Comparison of ENCODE assay signal across 10 mouse cellular contexts in genomic region chr1:92914239-92914638, GRCm38 (mm10). TPM values are rescaled to one million over a fixed set of nuclear protein-coding genes. Genes with fewer than 3 reads are reported as not detected.
"Had no signal": no experiment of that assay in that cellular context is flagged by ENCODE, and none has a peak within 500 bp of the region (broad histone marks: within the 10 kb centered on the region; RNA-seq: fewer than 3 reads in every experiment).

No protein-coding gene starts in this region.

- DNase-seq: kidney, adult 18-20 months; kidney, adult 9 months; kidney, postnatal 36 days; liver, embryonic 13.5 days; lung, adult 2 months; lung, postnatal 14 days; retina, postnatal 1 day; right cerebral cortex, postnatal 25 days; thymus, postnatal 36 days had no signal

RNA-seq across cellular contexts. Expression of gene Ankmy1, which starts 11.5 kb away (rescaled TPM):
- total RNA-seq: monocyte, adult 5-6 weeks had no signal
